24 mouse cellular contexts compared by ENCODE assay signal in genomic region chr4:35897769-35898564, GRCm38 (mm10).
DNase-seq lines count a peak whose midpoint lies in the region; ATAC-seq and TF ChIP-seq lines count a peak whose summit lies in the region.
"Had no signal": no experiment of that assay in that cellular context is flagged by ENCODE, and none has a peak within 500 bp of the region (broad histone marks: within the 10 kb centered on the region; RNA-seq: fewer than 3 reads in every experiment).

No protein-coding gene starts in this region.

- no peaks in the 10 kb centered on the region for H3K9me3 ChIP-seq in embryonic facial prominence, embryonic 14.5 days (ENCODE audit: control insufficient read depth, low read length)
- no peaks in the 10 kb centered on the region for H3K9me3 ChIP-seq in embryonic facial prominence, embryonic 10.5 days
- H3K9me3 ChIP-seq in midbrain, postnatal 0 days (ENCODE audit: low read length) = no peaks in the 10 kb centered on the region
- H3K9me3 ChIP-seq in midbrain, embryonic 10.5 days (replicated peaks) = no peaks in the 10 kb centered on the region
- H3K9me3 ChIP-seq in forebrain, embryonic 16.5 days (ENCODE audit: control insufficient read depth, low read length) = no peaks in the 10 kb centered on the region
- H3K9me3 ChIP-seq in hindbrain, postnatal 0 days (ENCODE audit: low read length) = no peaks in the 10 kb centered on the region
- H3K9me3 ChIP-seq: embryonic facial prominence, embryonic 13.5 days; hindbrain, embryonic 15.5 days; limb, embryonic 10.5 days; neural tube, embryonic 15.5 days had no signal

- no peaks in the 10 kb centered on the region for H3K27me3 ChIP-seq in embryonic facial prominence, embryonic 14.5 days (replicated peaks; ENCODE audit: control insufficient read depth, insufficient read depth, low read length)
- H3K27me3 ChIP-seq in embryonic facial prominence, embryonic 10.5 days (replicated peaks; ENCODE audit: low read depth, poor library complexity, severe bottlenecking) = no peaks in the 10 kb centered on the region
- no peaks in the 10 kb centered on the region for H3K27me3 ChIP-seq in midbrain, postnatal 0 days (ENCODE audit: insufficient read depth, low read length)
- H3K27me3 ChIP-seq in midbrain, embryonic 10.5 days (ENCODE audit: low read depth, poor library complexity, severe bottlenecking) = no peaks in the 10 kb centered on the region
- no peaks in the 10 kb centered on the region for H3K27me3 ChIP-seq in forebrain, embryonic 16.5 days (replicated peaks; ENCODE audit: control insufficient read depth, insufficient read depth, low read length)
- H3K27me3 ChIP-seq in hindbrain, postnatal 0 days (ENCODE audit: insufficient read depth, low read length) = no peaks in the 10 kb centered on the region
- H3K27me3 ChIP-seq: embryonic facial prominence, embryonic 13.5 days; hindbrain, embryonic 15.5 days; neural tube, embryonic 15.5 days; Patski had no signal

- H3K4me2 ChIP-seq in embryonic facial prominence, embryonic 14.5 days (ENCODE audit: low read depth, low read length) = no peak overlapping the region
- H3K4me2 ChIP-seq in midbrain, postnatal 0 days (ENCODE audit: low read depth, low read length, poor library complexity, severe bottlenecking) = no peak overlapping the region
- no peak overlapping the region for H3K4me2 ChIP-seq in forebrain, embryonic 16.5 days (ENCODE audit: low read length)
- no peak overlapping the region for H3K4me2 ChIP-seq in hindbrain, postnatal 0 days (ENCODE audit: low read depth, low read length)
- H3K4me2 ChIP-seq: embryonic facial prominence, embryonic 13.5 days; hindbrain, embryonic 15.5 days; liver, embryonic 11.5 days; lung, embryonic 14.5 days; neural tube, embryonic 15.5 days had no signal

- H3K27ac ChIP-seq in embryonic facial prominence, embryonic 14.5 days (replicated peaks; ENCODE audit: low read depth, low read length) = no peak overlapping the region
- no peak overlapping the region for H3K27ac ChIP-seq in embryonic facial prominence, embryonic 10.5 days (replicated peaks)
- no peak overlapping the region for H3K27ac ChIP-seq in midbrain, postnatal 0 days (ENCODE audit: low read depth, low read length)
- H3K27ac ChIP-seq in midbrain, embryonic 10.5 days (replicated peaks) = no peak overlapping the region
- no peak overlapping the region for H3K27ac ChIP-seq in forebrain, embryonic 16.5 days (ENCODE audit: low read length)
- H3K27ac ChIP-seq in hindbrain, postnatal 0 days = no peak overlapping the region
- H3K27ac ChIP-seq: embryonic facial prominence, embryonic 13.5 days; gastrocnemius, adult 2 months; hindbrain, embryonic 15.5 days; limb, embryonic 10.5 days; neural tube, embryonic 15.5 days had no signal

- 63% methylated on average over 1 of the region's 1 CpGs for WGBS in embryonic facial prominence, embryonic 14.5 days
- 73% methylated on average over 1 of the region's 1 CpGs for WGBS in embryonic facial prominence, embryonic 10.5 days
- 57% methylated on average over 1 of the region's 1 CpGs for WGBS in midbrain, postnatal 0 days
- WGBS in midbrain, embryonic 10.5 days = 73% methylated on average over 1 of the region's 1 CpGs
- WGBS in forebrain, embryonic 16.5 days = 41% methylated on average over 1 of the region's 1 CpGs
- 47% methylated on average over 1 of the region's 1 CpGs for WGBS in hindbrain, postnatal 0 days

- H3K4me3 ChIP-seq in embryonic facial prominence, embryonic 14.5 days (ENCODE audit: low read depth, low read length) = no peak overlapping the region
- no peak overlapping the region for H3K4me3 ChIP-seq in embryonic facial prominence, embryonic 10.5 days
- no peak overlapping the region for H3K4me3 ChIP-seq in midbrain, postnatal 0 days (ENCODE audit: low read depth, low read length)
- H3K4me3 ChIP-seq in midbrain, embryonic 10.5 days = no peak overlapping the region
- no peak overlapping the region for H3K4me3 ChIP-seq in forebrain, embryonic 16.5 days (replicated peaks; ENCODE audit: low read length)
- no peak overlapping the region for H3K4me3 ChIP-seq in hindbrain, postnatal 0 days (ENCODE audit: low read length)
- H3K4me3 ChIP-seq: embryonic facial prominence, embryonic 13.5 days; gastrocnemius, adult 2 months; hindbrain, embryonic 15.5 days; limb, embryonic 10.5 days; neural tube, embryonic 15.5 days had no signal

- H3K9ac ChIP-seq in embryonic facial prominence, embryonic 14.5 days (ENCODE audit: low read depth, low read length) = no peak overlapping the region
- no peak overlapping the region for H3K9ac ChIP-seq in midbrain, postnatal 0 days (replicated peaks; ENCODE audit: low read length, poor library complexity, severe bottlenecking)
- no peak overlapping the region for H3K9ac ChIP-seq in forebrain, embryonic 16.5 days (replicated peaks; ENCODE audit: low read depth, low read length)
- H3K9ac ChIP-seq in hindbrain, postnatal 0 days (replicated peaks; ENCODE audit: low read length) = no peak overlapping the region
- H3K9ac ChIP-seq: embryonic facial prominence, embryonic 13.5 days; hindbrain, embryonic 15.5 days; lung, embryonic 14.5 days; neural tube, embryonic 15.5 days had no signal

- no peaks in the 10 kb centered on the region for H3K4me1 ChIP-seq in embryonic facial prominence, embryonic 14.5 days (ENCODE audit: control insufficient read depth, insufficient read depth, low read length)
- H3K4me1 ChIP-seq in embryonic facial prominence, embryonic 10.5 days = no peaks in the 10 kb centered on the region
- no peaks in the 10 kb centered on the region for H3K4me1 ChIP-seq in midbrain, postnatal 0 days (ENCODE audit: insufficient read depth, low read length)
- H3K4me1 ChIP-seq in midbrain, embryonic 10.5 days = no peaks in the 10 kb centered on the region; the same call in 1 of the 2 replicates
- H3K4me1 ChIP-seq in forebrain, embryonic 16.5 days (replicated peaks; ENCODE audit: control insufficient read depth, insufficient read depth, low read length) = no peaks in the 10 kb centered on the region; the same call in 1 of the 2 replicates
- H3K4me1 ChIP-seq in hindbrain, postnatal 0 days (ENCODE audit: insufficient read depth, low read length) = no peaks in the 10 kb centered on the region
- H3K4me1 ChIP-seq: embryonic facial prominence, embryonic 13.5 days; hindbrain, embryonic 15.5 days; limb, embryonic 10.5 days; neural tube, embryonic 15.5 days had no signal

- ATAC-seq in embryonic facial prominence, embryonic 14.5 days (ENCODE audit: low read depth) = no peak; the same call in 1 of the 2 replicates
- ATAC-seq in midbrain, postnatal 0 days (ENCODE audit: low FRiP score) = no peak
- ATAC-seq in forebrain, embryonic 16.5 days = peak; percentile 82
- ATAC-seq in hindbrain, postnatal 0 days = peak; percentile 77
- no peak for ATAC-seq in inflammation-experienced regulatory T-cells, adult 6 months
- ATAC-seq: activated CD4-positive, CD25-positive, alpha-beta regulatory T cell, adult 4 months; Patski had no signal

- H3K36me3 ChIP-seq in embryonic facial prominence, embryonic 14.5 days (ENCODE audit: control insufficient read depth, insufficient read depth, low read length) = no peaks in the 10 kb centered on the region
- no peaks in the 10 kb centered on the region for H3K36me3 ChIP-seq in embryonic facial prominence, embryonic 10.5 days (replicated peaks)
- H3K36me3 ChIP-seq in midbrain, postnatal 0 days (ENCODE audit: insufficient read depth, low read length) = no peaks in the 10 kb centered on the region
- H3K36me3 ChIP-seq in midbrain, embryonic 10.5 days = no peaks in the 10 kb centered on the region
- H3K36me3 ChIP-seq in forebrain, embryonic 16.5 days (ENCODE audit: control insufficient read depth, insufficient read depth) = no peaks in the 10 kb centered on the region
- H3K36me3 ChIP-seq in hindbrain, postnatal 0 days (ENCODE audit: insufficient read depth, low read length) = no peaks in the 10 kb centered on the region
- H3K36me3 ChIP-seq: embryonic facial prominence, embryonic 13.5 days; hindbrain, embryonic 15.5 days; limb, embryonic 10.5 days; neural tube, embryonic 15.5 days had no signal

- DNase-seq in embryonic facial prominence, embryonic 14.5 days (ENCODE audit: low spot score) = peak; percentile 3
- no peak for DNase-seq in embryonic facial prominence, embryonic 10.5 days (ENCODE audit: low spot score)
- DNase-seq in midbrain, postnatal 0 days (ENCODE audit: low spot score) = peak; percentile 68
- no peak for DNase-seq in midbrain, embryonic 10.5 days (ENCODE audit: low spot score)
- peak; percentile 69 for DNase-seq in hindbrain, postnatal 0 days (ENCODE audit: low spot score)
- no peak for DNase-seq in right cerebral cortex, postnatal 4 days
- DNase-seq: adrenal gland, postnatal 14 days; gastrocnemius, adult 2 months; heart, adult 11 months; kidney, adult 2 months; kidney, postnatal 25 days; lung, embryonic 14.5 days; lung, postnatal 4 days; right cerebral cortex, postnatal 25 days; thymus, postnatal 4 days had no signal

- no peak for TF ChIP-seq CTCF in midbrain, postnatal 0 days (IDR thresholded peaks at IDR 0.05)
- 0 out of 2 replicates have a peak, but pooled peaks have one; percentile 27 for TF ChIP-seq CTCF in hindbrain, postnatal 0 days (IDR thresholded peaks at IDR 0.05; ENCODE audit: low read depth)

Comparison
In these comparisons a context has a peak if more than half of its experiments do, and no peak if none do; other contexts are left out.
1. DNase-seq: peak in embryonic facial prominence, embryonic 14.5 days (single experiment), midbrain, postnatal 0 days (single experiment) and hindbrain, postnatal 0 days (single experiment); none in embryonic facial prominence, embryonic 10.5 days (single experiment), midbrain, embryonic 10.5 days (single experiment) and right cerebral cortex, postnatal 4 days (single experiment).
2. ATAC-seq: peak in forebrain, embryonic 16.5 days (single experiment) and hindbrain, postnatal 0 days (single experiment); none in embryonic facial prominence, embryonic 14.5 days (single experiment), midbrain, postnatal 0 days (single experiment) and inflammation-experienced regulatory T-cells, adult 6 months (single experiment).